Mouse (Mus musculus): ENCODE measurements around the gene Fbxo24. TPM values are rescaled to one million over a fixed set of nuclear protein-coding genes. Genes with fewer than 3 reads are reported as not detected.

The Fbxo24 gene
- polyA plus RNA-seq, 2 experiments = 0.15 to 0.24 TPM

DNA sequence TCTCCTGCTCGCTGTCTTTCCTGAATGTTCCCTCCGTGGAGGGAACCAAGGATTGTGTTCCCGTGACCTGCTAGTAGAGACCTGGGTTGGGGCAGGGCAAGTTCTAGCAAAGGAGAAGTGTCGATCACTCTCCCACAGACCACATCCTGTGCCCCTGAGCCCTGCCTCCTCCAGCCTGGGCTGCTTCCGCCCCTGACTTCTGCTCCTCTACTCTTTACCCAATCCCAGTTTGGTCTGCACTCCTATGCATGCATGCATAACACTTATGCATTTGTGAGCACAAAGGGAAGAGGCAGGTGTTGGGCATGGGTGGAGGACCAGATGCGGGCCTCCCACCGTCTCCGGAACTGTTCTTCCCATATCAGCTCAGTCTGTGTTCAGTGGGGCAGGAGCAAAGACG, 2.4 kb upstream of the Fbxo24 start:
- no peak for TF ChIP-seq POLR2A (IDR thresholded peaks at IDR 0.05; ENCODE audit: borderline replicate concordance, extremely low read depth, insufficient read depth, insufficient read length)
- Histone ChIP-seq H3K27ac (replicated peaks; ENCODE audit: low read depth, low read length) (peak overlapping the region; percentile 71), H3K9ac (ENCODE audit: low read depth, low read length, severe bottlenecking) (0 out of 2 replicates have a peak overlapping the region, but pooled peaks have one; percentile 73), H3K4me2 (replicated peaks; ENCODE audit: low read depth, low read length, severe bottlenecking) (peak overlapping the region; percentile 77; the same call in 1 of the 2 replicates), H3K4me1 (ENCODE audit: control insufficient read depth, insufficient read depth, low read length) (peaks cover 16% of the 10 kb centered on the region), H3K27me3 (ENCODE audit: control insufficient read depth, insufficient read depth, low read length) (no peaks in the 10 kb centered on the region), H3K4me3 (replicated peaks; ENCODE audit: low read length) (no peak overlapping the region), H3K9me3 (ENCODE audit: control insufficient read depth, low read length) (no peaks in the 10 kb centered on the region), H3K36me3 (ENCODE audit: control insufficient read depth, insufficient read depth, low read length) (peaks cover 35% of the 10 kb centered on the region)
- WGBS = 62% methylated on average over 9 of the region's 9 CpGs
- ATAC-seq (ENCODE audit: low FRiP score, low read depth) (no peak), DNase-seq (ENCODE audit: low spot score) (no peak)

- DNase-seq (ENCODE audit: low spot score) (no peak), ATAC-seq (ENCODE audit: low FRiP score, low read depth) (no peak)
- Histone ChIP-seq H3K4me2 (replicated peaks; ENCODE audit: low read depth, low read length, severe bottlenecking) (peak overlapping the region; percentile 77), H3K36me3 (ENCODE audit: control insufficient read depth, insufficient read depth, low read length) (peaks cover 30% of the 10 kb centered on the region), H3K27ac (replicated peaks; ENCODE audit: low read depth, low read length) (peak overlapping the region; percentile 71), H3K9me3 (ENCODE audit: control insufficient read depth, low read length) (no peaks in the 10 kb centered on the region), H3K4me1 (ENCODE audit: control insufficient read depth, insufficient read depth, low read length) (peaks cover 16% of the 10 kb centered on the region), H3K9ac (ENCODE audit: low read depth, low read length, severe bottlenecking) (peak overlapping the region; percentile 73; the same call in 1 of the 2 replicates), H3K27me3 (ENCODE audit: control insufficient read depth, insufficient read depth, low read length) (no peaks in the 10 kb centered on the region), H3K4me3 (replicated peaks; ENCODE audit: low read length) (peak overlapping the region; percentile 98; the same call in 1 of the 2 replicates)
- no peak for TF ChIP-seq POLR2A (IDR thresholded peaks at IDR 0.05; ENCODE audit: borderline replicate concordance, extremely low read depth, insufficient read depth, insufficient read length)
- WGBS = 28% methylated on average over 3 of the region's 3 CpGs
Observed at GRCm38 (mm10) chr5:137630602-137631001, 1.8 kb upstream of the Fbxo24 start.

DNA sequence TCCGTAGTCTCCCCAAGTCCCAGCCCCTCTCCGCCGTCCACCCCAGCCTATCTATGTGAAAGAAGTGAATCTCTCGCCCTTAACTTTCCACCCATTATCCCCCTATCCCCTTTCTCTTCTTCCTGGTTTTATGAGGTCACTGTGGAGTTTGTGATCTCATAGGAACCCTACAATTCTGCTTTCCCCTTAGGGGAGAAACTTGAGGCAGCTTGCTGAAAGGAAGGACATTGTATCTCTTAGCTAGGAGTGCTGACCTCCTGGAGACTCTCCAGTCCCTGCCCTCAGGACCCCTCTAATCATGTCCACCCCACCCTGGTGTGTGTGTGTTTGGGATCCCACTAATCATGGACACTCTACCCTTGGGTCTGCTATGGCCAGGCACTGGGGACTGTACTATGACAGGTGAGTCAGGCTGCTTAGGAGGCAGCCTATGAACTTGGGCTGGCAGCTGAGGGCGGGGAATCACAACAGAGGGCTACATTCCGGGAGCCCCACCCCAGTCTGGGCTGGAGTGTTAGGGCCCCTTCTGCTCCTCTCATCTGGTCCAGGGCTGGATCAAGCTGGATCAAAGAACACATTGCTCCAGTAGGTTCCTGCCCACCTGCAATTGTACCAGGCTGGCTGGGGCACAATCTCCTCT, 1.2 kb upstream of the Fbxo24 start:
- H3K9ac ChIP-seq (ENCODE audit: low read depth, low read length, severe bottlenecking) = peak overlapping the region; percentile 73; the same call in 1 of the 2 replicates
- H3K27ac ChIP-seq (replicated peaks; ENCODE audit: low read depth, low read length) = peak overlapping the region; percentile 44; the same call in 1 of the 2 replicates
- no peak for DNase-seq (ENCODE audit: low spot score)
- no peak for ATAC-seq (ENCODE audit: low FRiP score, low read depth)
- TF ChIP-seq POLR2A (IDR thresholded peaks at IDR 0.05; ENCODE audit: borderline replicate concordance, extremely low read depth, insufficient read depth, insufficient read length) = no peak
- peak overlapping the region; percentile 77 for H3K4me2 ChIP-seq (replicated peaks; ENCODE audit: low read depth, low read length, severe bottlenecking)
- peaks cover 24% of the 10 kb centered on the region for H3K36me3 ChIP-seq (ENCODE audit: control insufficient read depth, insufficient read depth, low read length)
- WGBS = 14% methylated on average over 6 of the region's 6 CpGs
- peaks cover 16% of the 10 kb centered on the region for H3K4me1 ChIP-seq (ENCODE audit: control insufficient read depth, insufficient read depth, low read length)
- H3K4me3 ChIP-seq (replicated peaks; ENCODE audit: low read length) = peak overlapping the region; percentile 98
- no peaks in the 10 kb centered on the region for H3K9me3 ChIP-seq (ENCODE audit: control insufficient read depth, low read length)
- H3K27me3 ChIP-seq (ENCODE audit: control insufficient read depth, insufficient read depth, low read length) = no peaks in the 10 kb centered on the region

DNA sequence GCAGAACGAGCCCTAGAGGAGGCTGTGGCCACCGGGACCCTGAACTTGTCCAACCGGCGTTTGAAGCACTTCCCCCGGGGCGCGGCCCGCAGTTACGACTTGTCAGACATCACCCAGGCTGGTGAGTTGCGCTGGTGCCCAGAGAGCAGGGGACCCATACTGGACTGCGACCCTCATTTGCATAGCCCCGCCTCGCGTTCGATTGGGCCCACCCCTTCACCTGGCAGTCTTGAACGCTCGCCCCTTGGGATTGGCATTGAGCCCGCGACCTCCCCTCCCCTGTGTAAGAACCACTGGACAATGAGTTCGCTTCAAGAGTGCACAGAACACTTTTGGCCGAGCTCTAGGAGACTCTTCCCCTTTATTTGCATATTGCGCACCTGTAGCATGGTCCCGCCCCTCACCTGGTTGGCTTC, 512 bp upstream of the Fbxo24 start:
- Histone ChIP-seq H3K27me3 (ENCODE audit: control insufficient read depth, insufficient read depth, low read length) (no peaks in the 10 kb centered on the region), H3K36me3 (ENCODE audit: control insufficient read depth, insufficient read depth, low read length) (peaks cover 21% of the 10 kb centered on the region), H3K27ac (replicated peaks; ENCODE audit: low read depth, low read length) (peak overlapping the region; percentile 81), H3K4me2 (replicated peaks; ENCODE audit: low read depth, low read length, severe bottlenecking) (peak overlapping the region; percentile 77), H3K4me1 (ENCODE audit: control insufficient read depth, insufficient read depth, low read length) (peaks cover 16% of the 10 kb centered on the region), H3K9ac (ENCODE audit: low read depth, low read length, severe bottlenecking) (peak overlapping the region; percentile 73), H3K9me3 (ENCODE audit: control insufficient read depth, low read length) (no peaks in the 10 kb centered on the region), H3K4me3 (replicated peaks; ENCODE audit: low read length) (peak overlapping the region; percentile 98)
- no peak for TF ChIP-seq POLR2A (IDR thresholded peaks at IDR 0.05; ENCODE audit: borderline replicate concordance, extremely low read depth, insufficient read depth, insufficient read length)
- DNase-seq (ENCODE audit: low spot score) (peak; percentile 23), ATAC-seq (ENCODE audit: low FRiP score, low read depth) (0 out of 2 replicates have a peak, but pooled peaks have one; percentile 3)
- WGBS = 1% methylated on average over 23 of the region's 23 CpGs

DNA sequence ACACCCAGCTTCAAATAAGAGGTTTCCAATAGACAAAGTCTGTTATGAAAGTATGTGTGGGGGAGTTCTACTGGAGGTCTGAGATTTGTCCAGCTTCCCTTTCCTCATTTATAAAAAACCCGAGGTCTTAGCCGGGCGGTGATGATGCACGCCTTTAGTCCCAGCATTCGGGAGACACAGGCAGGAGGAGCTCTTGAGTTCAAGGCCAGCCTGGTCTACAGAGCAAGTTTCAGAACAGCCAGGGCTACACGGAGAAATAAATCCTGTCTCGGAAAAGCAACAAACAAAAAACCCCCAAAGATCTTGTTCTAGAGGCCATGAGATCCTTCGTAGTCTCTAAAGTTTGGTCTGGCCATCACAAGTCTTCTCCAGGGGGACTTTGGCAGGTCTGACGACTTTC, 811 bp downstream of the Fbxo24 start:
- Histone ChIP-seq H3K36me3 (ENCODE audit: control insufficient read depth, insufficient read depth, low read length) (peaks cover 8% of the 10 kb centered on the region), H3K4me2 (replicated peaks; ENCODE audit: low read depth, low read length, severe bottlenecking) (peak overlapping the region; percentile 77), H3K9ac (ENCODE audit: low read depth, low read length, severe bottlenecking) (peak overlapping the region; percentile 56), H3K9me3 (ENCODE audit: control insufficient read depth, low read length) (no peaks in the 10 kb centered on the region), H3K4me1 (ENCODE audit: control insufficient read depth, insufficient read depth, low read length) (peaks cover 16% of the 10 kb centered on the region), H3K27me3 (ENCODE audit: control insufficient read depth, insufficient read depth, low read length) (no peaks in the 10 kb centered on the region), H3K4me3 (replicated peaks; ENCODE audit: low read length) (peak overlapping the region; percentile 98), H3K27ac (replicated peaks; ENCODE audit: low read depth, low read length) (peak overlapping the region; percentile 86)
- under 1% methylated on average over 9 of the region's 9 CpGs for WGBS
- no peak for ATAC-seq (ENCODE audit: low FRiP score, low read depth)
- no peak for DNase-seq (ENCODE audit: low spot score)
- no peak for TF ChIP-seq POLR2A (IDR thresholded peaks at IDR 0.05; ENCODE audit: borderline replicate concordance, extremely low read depth, insufficient read depth, insufficient read length)
